In the genomic region with DNA sequence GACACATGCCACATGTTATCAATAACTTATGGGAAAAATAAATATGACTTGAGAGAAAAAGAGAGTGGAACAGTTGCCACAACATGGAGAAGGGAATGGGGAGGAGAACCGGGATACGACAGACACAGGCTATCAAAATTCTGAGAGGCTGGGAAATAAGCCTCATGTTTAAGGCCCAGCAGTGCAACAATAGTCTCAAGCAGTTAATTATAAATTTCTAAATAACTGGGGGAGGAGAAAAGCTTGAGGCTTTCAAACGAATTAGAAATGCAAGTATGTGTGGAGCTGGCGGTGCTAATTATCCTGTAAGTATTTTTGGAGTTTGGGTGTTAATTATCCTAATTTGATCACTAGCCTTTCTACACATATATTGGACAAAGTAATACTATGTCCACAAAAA, we compare ENCODE assay signal across 28 mouse cellular contexts.
"Had no signal": no experiment of that assay in that cellular context is flagged by ENCODE, and none has a peak within 500 bp of the region (broad histone marks: within the 10 kb centered on the region; RNA-seq: fewer than 3 reads in every experiment).

No protein-coding gene starts in this region.

- DNase-seq: gastrocnemius, postnatal 14 days; gastrocnemius, postnatal 36 days; heart, adult 11 months; heart, adult 2 months; heart, postnatal 4 days; kidney, adult 18-20 months; kidney, adult 8-10 months; kidney, postnatal 10 days; kidney, postnatal 25 days; kidney, postnatal 4 days; layer of hippocampus, adult 9-11 months; layer of hippocampus, postnatal 36 days; left cerebral cortex, postnatal 4 days had no signal

- H3K4me1 ChIP-seq: heart, embryonic 13.5 days; heart, embryonic 15.5 days; hindbrain, embryonic 10.5 days; hindbrain, embryonic 12.5 days; intestine, embryonic 15.5 days; limb, embryonic 13.5 days; limb, embryonic 15.5 days; liver, embryonic 12.5 days had no signal

- H3K4me2 ChIP-seq: heart, embryonic 11.5 days; heart, embryonic 13.5 days; heart, embryonic 15.5 days; hindbrain, embryonic 12.5 days; hindbrain, embryonic 14.5 days; intestine, embryonic 15.5 days; limb, embryonic 13.5 days; limb, embryonic 15.5 days; liver, embryonic 12.5 days had no signal

- H3K4me3 ChIP-seq: heart, adult 2 months; heart, embryonic 13.5 days; heart, embryonic 15.5 days; hindbrain, embryonic 10.5 days; hindbrain, embryonic 12.5 days; intestine, embryonic 15.5 days; layer of hippocampus, adult 2 months; limb, embryonic 13.5 days; limb, embryonic 15.5 days; liver, embryonic 12.5 days had no signal

- ATAC-seq: hindbrain, embryonic 16.5 days; inflammation-experienced regulatory T-cells, adult 6 months; intestine, embryonic 15.5 days; intestine, postnatal 0 days; liver, embryonic 12.5 days had no signal

- H3K27ac ChIP-seq: heart, adult 2 months; heart, embryonic 13.5 days; heart, embryonic 15.5 days; hindbrain, embryonic 10.5 days; hindbrain, embryonic 12.5 days; hindbrain, embryonic 14.5 days; intestine, embryonic 15.5 days; layer of hippocampus, adult 2 months; limb, embryonic 13.5 days; limb, embryonic 15.5 days; liver, embryonic 12.5 days; liver, embryonic 14.5 days had no signal

- H3K9ac ChIP-seq: heart, embryonic 13.5 days; heart, embryonic 15.5 days; hindbrain, embryonic 12.5 days; hindbrain, embryonic 14.5 days; intestine, embryonic 15.5 days; limb, embryonic 13.5 days; limb, embryonic 15.5 days; liver, embryonic 12.5 days; liver, embryonic 14.5 days had no signal

- H3K9me3 ChIP-seq: heart, embryonic 13.5 days; heart, embryonic 15.5 days; hindbrain, embryonic 10.5 days; hindbrain, embryonic 12.5 days; intestine, embryonic 15.5 days; limb, embryonic 13.5 days; limb, embryonic 15.5 days; liver, embryonic 12.5 days had no signal

- H3K36me3 ChIP-seq: heart, embryonic 13.5 days; heart, embryonic 15.5 days; hindbrain, embryonic 10.5 days; hindbrain, embryonic 12.5 days; intestine, embryonic 15.5 days; limb, embryonic 13.5 days; limb, embryonic 15.5 days; liver, embryonic 12.5 days had no signal

- H3K27me3 ChIP-seq: heart, embryonic 13.5 days; heart, embryonic 15.5 days; hindbrain, embryonic 12.5 days; intestine, embryonic 15.5 days; limb, embryonic 13.5 days; limb, embryonic 15.5 days; liver, embryonic 12.5 days had no signal
